Mouse (Mus musculus) myocyte (in vitro differentiated cells): ENCODE results near the gene Psg25.

Experiments
- CEBPB ChIP-seq: IDR thresholded peaks from 2 replicates; pipeline ENCODE4 v1.6.1; 2011; ENCODE audit warnings: mild to moderate bottlenecking, moderate library complexity; ENCODE audit not compliant: poor library complexity, insufficient read depth, severe bottlenecking
- MAX ChIP-seq: IDR thresholded peaks from one replicate; pipeline ENCODE4 v1.6.1; 2011; ENCODE audit warnings: low read depth, mild to moderate bottlenecking, control low read depth
- POLR2A ChIP-seq: IDR thresholded peaks from one replicate; pipeline ENCODE4 v1.6.1; 2011; ENCODE audit warnings: low read depth, mild to moderate bottlenecking, control low read depth, moderate library complexity; ENCODE audit not compliant: insufficient read length
- SRF ChIP-seq: IDR thresholded peaks from one replicate; pipeline ENCODE4 v1.6.1; 2011; ENCODE audit warnings: low read depth; ENCODE audit not compliant: control insufficient read depth, insufficient read length
- TCF12 ChIP-seq: IDR thresholded peaks from one replicate; pipeline ENCODE4 v1.6.1; 2011; ENCODE audit warnings: mild to moderate bottlenecking, control low read depth; ENCODE audit not compliant: poor library complexity, insufficient read depth, severe bottlenecking
- TCF3 ChIP-seq: IDR thresholded peaks from one replicate; pipeline ENCODE4 v1.6.1; 2011; ENCODE audit warnings: low read depth, control low read depth; ENCODE audit not compliant: insufficient read length
- USF1 ChIP-seq: IDR thresholded peaks from one replicate; pipeline ENCODE4 v1.6.1; 2011; ENCODE audit warnings: low read depth, mild to moderate bottlenecking, control low read depth, moderate library complexity

DNA sequence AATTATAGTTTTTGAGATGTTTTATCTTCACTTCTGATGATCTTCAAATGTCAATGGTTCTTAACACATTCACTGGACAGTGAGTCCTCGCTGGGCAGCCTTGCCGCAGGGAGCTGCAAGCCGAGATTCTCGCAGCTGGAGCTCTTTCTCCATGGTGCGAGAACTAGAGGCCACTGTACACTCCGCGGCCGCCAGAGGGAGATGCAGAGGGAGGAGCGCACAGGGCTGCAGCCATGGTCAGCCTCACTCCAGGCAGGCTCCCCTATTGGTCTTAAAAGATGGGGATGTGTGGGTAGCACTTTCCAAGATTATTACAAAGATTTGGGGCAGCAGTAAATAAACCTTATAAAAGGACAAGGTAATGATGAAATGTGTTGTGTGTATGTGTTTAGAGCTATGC, 20.6 kb downstream of the Psg25 start:
- TF ChIP-seq POLR2A: no peak
- no peak for TF ChIP-seq TCF3
- no peak for TF ChIP-seq SRF
- no peak for TF ChIP-seq USF1
- no peak for TF ChIP-seq CEBPB
- TF ChIP-seq MAX: no peak
- no peak for TF ChIP-seq TCF12
